Mouse (Mus musculus) frontal cortex, adult 2 months (tissue): ENCODE measurements around the gene Creb3l4. TPM values are rescaled to one million over a fixed set of nuclear protein-coding genes. Genes with fewer than 3 reads are reported as not detected.
"Not testable (repeated sequence)": the region's sequence is repeated elsewhere in the genome, so short reads cannot be mapped to it uniquely, and the experiment has no call there.

Experiments
- DNase-seq, 2 experiments: peaks; one replicate each; pipeline ENCODE4 v3.0.0; 2022; ENCODE audit warnings: low spot score in 1 of 2; ENCODE audit errors: extremely low spot score in 1 of 2
- polyA plus RNA-seq: library from polyadenylated mRNA; depleted of rRNA; stranded (reverse); fragments of >200 nt; gene quantifications from 2 replicates; pipeline ENCODE4 v1.2.3, GENCODE M21; 2012

Gene Creb3l4
- polyA plus RNA-seq, 1 experiment: 0.38 TPM

- DNase-seq: peak; percentile 72 to 94
Observed at GRCm38 (mm10) chr3:90265034-90265931, 22.0 kb upstream of the Creb3l4 start, which contains the start of gene Dennd4b. TSS of gene Dennd4b (plus strand) at chr3:90265185.

DNA sequence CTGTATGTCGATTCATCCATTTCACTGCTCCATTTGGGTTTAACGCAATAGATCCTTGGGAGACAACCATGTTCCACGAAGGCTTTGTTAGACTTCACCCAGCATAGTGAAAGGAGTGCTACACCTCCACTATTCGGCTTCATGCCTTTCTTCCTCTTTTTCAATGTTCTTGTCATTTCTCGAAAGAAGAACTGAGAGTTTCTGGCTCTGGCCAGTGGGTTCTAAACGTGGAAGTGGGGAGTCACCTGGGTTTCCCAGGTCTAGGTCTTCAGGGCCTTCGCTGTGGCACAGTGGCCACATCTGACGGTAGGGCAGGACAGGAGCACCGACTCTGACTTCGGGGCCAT is 21.3 kb upstream of the Creb3l4 start:
- DNase-seq: no peak

DNA sequence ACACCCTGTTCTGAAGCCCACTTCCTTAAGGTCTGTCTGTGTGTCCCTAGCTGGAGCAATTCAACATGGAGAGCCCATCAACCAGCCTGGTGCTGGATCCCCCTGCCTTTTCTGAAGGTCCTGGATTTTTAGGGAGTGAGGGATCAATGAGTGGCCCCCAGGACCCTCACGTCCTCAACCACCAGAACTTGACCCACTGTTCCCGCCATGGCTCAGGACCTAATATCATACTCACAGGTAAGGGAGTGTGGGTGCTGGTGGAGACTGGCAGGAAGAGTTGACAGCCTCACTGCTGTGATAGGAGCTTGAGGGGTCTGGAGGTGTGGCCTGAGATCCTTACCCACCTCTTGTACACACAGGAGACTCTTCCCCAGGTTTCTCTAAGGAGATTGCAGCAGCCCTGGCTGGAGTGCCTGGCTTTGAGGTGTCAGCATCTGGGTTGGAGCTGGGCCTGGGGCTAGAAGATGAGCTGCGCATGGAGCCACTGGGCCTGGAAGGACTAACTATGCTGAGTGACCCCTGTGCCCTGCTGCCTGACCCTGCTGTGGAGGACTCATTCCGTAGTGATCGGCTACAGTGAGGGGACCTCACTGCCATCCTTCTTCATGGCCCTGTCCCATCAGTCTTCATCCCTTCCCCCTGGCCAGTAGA is 19.9 kb upstream of the Creb3l4 start:
- no peak for DNase-seq

- no peak for DNase-seq
Observed at GRCm38 (mm10) chr3:90258521-90258920, 15.2 kb upstream of the Creb3l4 start.

DNA sequence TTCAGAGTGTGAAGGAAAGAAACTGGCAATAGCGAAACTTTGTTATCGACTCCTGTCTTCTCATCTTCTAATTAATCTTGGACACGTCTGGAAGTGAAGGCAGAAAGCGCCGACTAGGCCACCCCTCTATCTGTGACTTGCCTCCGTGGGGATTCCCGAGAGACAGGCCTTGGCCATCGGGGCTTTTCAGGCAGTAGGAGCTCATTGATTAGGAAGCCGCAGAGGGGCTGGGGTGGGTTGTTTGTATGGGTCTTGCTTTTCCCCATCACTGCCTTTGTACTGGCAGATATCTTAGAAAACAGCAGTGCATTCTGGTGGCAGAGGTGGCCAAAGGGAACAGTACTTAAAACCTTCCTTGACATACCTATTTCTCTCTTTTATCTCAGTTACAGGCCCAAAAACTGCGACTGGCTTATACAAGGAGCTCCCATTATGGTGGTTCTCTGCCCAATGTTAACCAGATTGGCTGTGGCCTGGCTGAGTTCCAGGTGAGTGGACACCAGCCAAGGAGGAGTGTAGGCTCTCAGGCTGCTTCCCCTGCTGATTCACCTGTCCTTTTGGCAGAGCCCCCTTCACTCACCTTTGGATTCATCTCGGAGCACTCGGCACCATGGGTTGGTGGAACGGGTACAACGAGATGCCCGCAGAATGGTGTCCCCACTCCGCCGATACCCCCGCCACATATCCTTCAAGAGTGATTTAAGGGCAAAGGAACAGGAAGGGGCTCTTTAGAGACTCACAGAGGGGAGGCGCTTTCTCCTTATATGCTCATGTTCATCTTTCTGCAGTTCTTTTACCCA is 13.6 kb upstream of the Creb3l4 start:
- DNase-seq: no peak

DNA sequence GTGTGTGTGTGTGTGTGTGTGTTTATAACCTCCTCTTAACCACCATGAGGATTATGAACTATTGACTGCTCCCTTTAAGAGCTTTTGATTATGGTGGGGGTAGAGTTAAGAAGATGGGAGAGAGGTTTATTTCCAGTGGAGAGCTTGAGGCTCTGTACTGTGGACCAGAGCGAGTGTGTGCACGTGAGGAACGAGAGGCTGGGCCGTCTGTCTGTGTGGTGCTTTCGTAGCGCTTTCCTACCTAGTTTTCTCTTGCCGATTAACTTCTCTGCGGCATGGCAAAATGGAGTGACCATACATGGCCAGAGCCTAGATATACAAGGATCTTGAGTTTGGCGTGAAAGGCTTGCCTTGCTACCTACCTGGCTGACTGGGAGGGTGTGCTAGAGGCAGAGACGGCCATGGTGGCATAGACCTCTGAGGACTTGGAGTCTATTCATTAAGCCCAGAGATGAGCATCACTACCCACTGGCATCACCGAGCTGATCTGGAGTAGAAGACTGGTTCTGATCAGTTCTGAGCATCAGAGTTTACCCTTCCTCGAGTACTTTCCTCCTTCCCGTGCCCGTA is 12.6 kb upstream of the Creb3l4 start:
- no peak for DNase-seq

GRCm38 (mm10) chr3:90255194-90255565 is 11.9 kb upstream of the Creb3l4 start:
- no peak for DNase-seq

- no peak for DNase-seq
Observed at GRCm38 (mm10) chr3:90254419-90255193, 11.3 kb upstream of the Creb3l4 start.

- peak; percentile 97 to 98 for DNase-seq
Observed at GRCm38 (mm10) chr3:90253653-90254418, 10.5 kb upstream of the Creb3l4 start, which contains the start of gene Crtc2. TSS of gene Crtc2 (plus strand) at chr3:90254163.

DNA sequence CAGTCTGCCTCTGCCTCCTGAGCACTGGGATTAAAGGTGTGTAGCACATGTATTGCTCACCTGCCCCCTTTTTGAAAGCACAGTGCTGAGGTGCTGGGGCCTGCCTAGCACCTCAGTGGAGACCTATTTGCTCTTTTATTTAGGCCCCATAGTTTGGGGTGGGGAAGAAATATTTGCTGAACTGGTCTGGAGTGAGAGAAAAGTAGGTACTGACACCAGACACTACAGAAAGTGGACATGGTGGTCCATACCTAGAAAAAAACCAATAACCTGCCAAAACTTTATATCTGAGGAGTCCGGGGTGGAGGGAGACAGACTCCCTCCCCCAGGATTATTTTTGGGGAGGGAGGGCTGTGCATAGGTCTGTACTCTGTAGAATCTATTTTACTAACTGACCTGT is 9.9 kb upstream of the Creb3l4 start:
- DNase-seq: not testable (repeated sequence)

GRCm38 (mm10) chr3:90252659-90253058 is 9.3 kb upstream of the Creb3l4 start:
- DNase-seq: not testable (repeated sequence)

GRCm38 (mm10) chr3:90251731-90252226 is 8.5 kb upstream of the Creb3l4 start:
- DNase-seq: not testable (repeated sequence)

- no peak for DNase-seq
Observed at GRCm38 (mm10) chr3:90250791-90251190, 7.5 kb upstream of the Creb3l4 start.

- DNase-seq: no peak
Observed at GRCm38 (mm10) chr3:90248746-90249100, 5.4 kb upstream of the Creb3l4 start.

GRCm38 (mm10) chr3:90247960-90248745 is 4.8 kb upstream of the Creb3l4 start, which contains the start of gene Slc39a1:
TSS of gene Slc39a1 (plus strand) at chr3:90248172.
- peak; percentile 92 to 94 for DNase-seq

DNA sequence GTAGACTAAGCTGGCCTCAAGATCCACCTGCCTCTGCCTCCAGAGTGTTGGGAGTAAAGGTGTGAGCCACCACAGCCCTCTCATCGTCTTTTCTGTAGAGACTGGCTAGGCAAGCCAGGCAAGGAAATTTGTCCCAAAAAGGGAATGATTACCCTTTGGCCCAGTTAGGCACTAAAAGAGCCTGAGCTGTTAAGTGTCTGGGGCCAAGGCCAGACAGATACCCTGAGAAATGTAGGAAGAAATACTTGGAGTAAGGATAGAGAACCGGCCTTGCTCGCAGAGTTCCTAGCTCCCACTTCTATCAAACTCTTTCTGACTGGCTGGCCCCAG is 4.3 kb upstream of the Creb3l4 start:
- no peak for DNase-seq

- no peak for DNase-seq
Observed at GRCm38 (mm10) chr3:90245406-90245805, 2.1 kb upstream of the Creb3l4 start.

- DNase-seq: no peak
Observed at GRCm38 (mm10) chr3:90241669-90242358, 1.5 kb downstream of the Creb3l4 start.
